Mouse (Mus musculus) myocyte (in vitro differentiated cells): Measurements from ENCODE around the gene Anpep.

ENCODE experiments used
- MAX ChIP-seq: IDR thresholded peaks from one replicate; pipeline ENCODE4 v1.6.1; 2011; ENCODE audit warnings: low read depth, mild to moderate bottlenecking, control low read depth
- POLR2A ChIP-seq: IDR thresholded peaks from one replicate; pipeline ENCODE4 v1.6.1; 2011; ENCODE audit warnings: low read depth, mild to moderate bottlenecking, control low read depth, moderate library complexity; ENCODE audit not compliant: insufficient read length

GRCm38 (mm10) chr7:79873407-79873806, 12.5 kb upstream of the Anpep start:
- TF ChIP-seq MAX (no peak), POLR2A (no peak)
